Mouse (Mus musculus) cerebellum, adult 2 months (tissue): ENCODE data around the gene Diablo.

Source experiments
- CTCF ChIP-seq: fragments of 200-500 bp; IDR thresholded peaks from 2 replicates; pipeline ENCODE4 v1.5.1; 2011; ENCODE audit warnings: low read depth, mild to moderate bottlenecking, control low read depth, low read length, moderate library complexity, borderline replicate concordance; ENCODE audit not compliant: insufficient read depth
- POLR2A ChIP-seq: fragments of 200-500 bp; IDR thresholded peaks from 2 replicates; pipeline ENCODE4 v1.6.1; 2011; ENCODE audit warnings: low read length, control low read depth, borderline replicate concordance; ENCODE audit not compliant: insufficient read depth

GRCm38 (mm10) chr5:123489112-123489785 is 34.7 kb downstream of the Diablo start, which contains the start of the genes Lrrc43 and Il31:
- TF ChIP-seq CTCF (no peak), POLR2A (no peak)
